Mouse (Mus musculus): ENCODE measurements at regions not wholly inside any gene's neighbourhood (a gene's known extent, or its start where the extent isn't known, plus 50 kb on each side); places are given as distances from the start of the nearest gene placed in this dataset.
A peak's percentile ranks its signal among the peaks of the same experiment; 100 is the strongest.
"Not testable (repeated sequence)": the region's sequence is repeated elsewhere in the genome, so short reads cannot be mapped to it uniquely, and the experiment has no call there.

GRCm38 (mm10) chr9:78817221-78817620 lies 201.9 kb downstream of the Cd109 start:
- WGBS, result 69% methylated on average over 4 of the region's 4 CpGs
- Histone ChIP-seq H3K27me3 (replicated peaks; ENCODE audit: control insufficient read depth, insufficient read depth, low read length) (no peaks in the 10 kb centered on the region), H3K36me3 (ENCODE audit: control insufficient read depth, insufficient read depth, low read length) (no peaks in the 10 kb centered on the region), H3K4me1 (ENCODE audit: control insufficient read depth, insufficient read depth, low read depth, low read length) (no peaks in the 10 kb centered on the region), H3K9me3 (ENCODE audit: control insufficient read depth, low read length) (no peaks in the 10 kb centered on the region), H3K9ac (ENCODE audit: low read depth, low read length) (no peak overlapping the region), H3K27ac (ENCODE audit: low read depth, low read length) (no peak overlapping the region), H3K4me2 (ENCODE audit: low read length) (no peak overlapping the region), H3K4me3 (ENCODE audit: low read length) (no peak overlapping the region)
- no peak for ATAC-seq

- H3K36me3 ChIP-seq (ENCODE audit: control insufficient read depth, insufficient read depth, low read length); H3K27me3 ChIP-seq (replicated peaks; ENCODE audit: control insufficient read depth, insufficient read depth, low read length); H3K4me1 ChIP-seq (ENCODE audit: control insufficient read depth, insufficient read depth, low read depth, low read length); H3K27ac ChIP-seq (ENCODE audit: low read depth, low read length); H3K9me3 ChIP-seq (ENCODE audit: control insufficient read depth, low read length): not testable (repeated sequence)
- 8% methylated on average over 35 of the region's 52 CpGs for WGBS
- Histone ChIP-seq H3K4me3 (ENCODE audit: low read length) (peak overlapping the region; percentile 40), H3K4me2 (ENCODE audit: low read length) (peak overlapping the region; percentile 60), H3K9ac (ENCODE audit: low read depth, low read length) (peak overlapping the region; percentile 48)
- ATAC-seq, result peak; percentile 91
Measured at GRCm38 (mm10) chr9:78821554-78822212, 206.3 kb downstream of the Cd109 start.

DNA sequence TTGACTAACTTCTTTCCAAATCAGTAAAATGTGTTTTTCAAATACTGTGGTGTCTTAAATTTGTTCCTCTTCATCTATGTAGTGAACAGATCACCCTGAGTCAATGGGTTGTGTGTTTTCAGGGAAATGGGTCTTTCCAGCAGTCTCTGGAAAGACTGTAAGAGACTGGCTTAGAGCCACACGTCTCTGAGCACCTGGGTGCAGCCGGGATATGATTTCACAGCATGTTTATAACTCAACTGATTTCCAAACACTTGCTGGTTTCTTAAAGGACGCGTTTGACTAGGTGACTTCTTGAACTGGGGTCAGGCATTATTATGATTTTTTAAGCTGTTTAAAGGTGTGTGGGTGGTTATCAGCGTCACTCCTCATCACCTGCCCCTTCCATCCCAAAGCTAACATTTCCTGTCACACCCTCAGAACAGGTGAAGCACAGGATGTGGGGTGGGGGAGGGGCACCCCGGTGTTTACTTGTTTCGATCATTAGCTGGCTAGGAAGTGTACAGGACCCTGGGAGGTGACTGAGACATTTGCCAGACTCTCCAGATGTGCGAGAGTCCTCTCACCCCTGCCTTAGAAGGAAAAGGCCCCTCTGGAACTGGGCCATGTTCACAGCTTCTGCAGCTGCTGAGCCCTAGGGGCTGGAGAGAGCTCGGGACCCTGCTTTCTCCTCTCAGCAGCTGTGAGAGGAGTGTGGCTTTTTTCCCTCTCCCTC lies 229.8 kb downstream of the Cd109 start:
- no peaks in the 10 kb centered on the region for H3K4me1 ChIP-seq (ENCODE audit: control insufficient read depth, insufficient read depth, low read depth, low read length)
- no peak overlapping the region for H3K4me3 ChIP-seq (ENCODE audit: low read length)
- no peaks in the 10 kb centered on the region for H3K36me3 ChIP-seq (ENCODE audit: control insufficient read depth, insufficient read depth, low read length)
- no peaks in the 10 kb centered on the region for H3K27me3 ChIP-seq (replicated peaks; ENCODE audit: control insufficient read depth, insufficient read depth, low read length)
- 66% methylated on average over 9 of the region's 9 CpGs for WGBS
- no peak for ATAC-seq
- H3K27ac ChIP-seq (ENCODE audit: low read depth, low read length), result no peak overlapping the region
- H3K9ac ChIP-seq (ENCODE audit: low read depth, low read length), result no peak overlapping the region
- H3K4me2 ChIP-seq (ENCODE audit: low read length), result no peak overlapping the region
- H3K9me3 ChIP-seq (ENCODE audit: control insufficient read depth, low read length), result no peaks in the 10 kb centered on the region

DNA sequence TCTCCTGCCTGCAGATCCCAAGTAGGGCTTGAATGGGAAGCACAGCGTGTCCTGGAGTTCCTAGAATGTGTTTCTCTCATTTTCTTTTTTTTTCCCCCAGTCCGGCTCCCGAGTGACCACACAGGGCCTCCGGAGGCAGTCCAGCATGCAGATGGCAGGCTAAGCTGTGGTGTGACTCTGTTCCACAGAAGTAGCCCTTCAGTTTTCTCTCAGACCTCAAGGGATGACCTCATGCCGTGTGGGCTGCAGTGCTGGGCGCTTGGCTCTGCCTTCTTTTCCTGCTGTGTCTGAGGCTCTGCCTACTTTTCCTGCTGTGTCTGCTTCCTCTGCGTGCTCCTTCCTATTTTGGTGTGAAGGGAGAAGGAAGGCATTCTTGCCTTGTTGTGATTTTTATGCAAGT lies 230.8 kb downstream of the Cd109 start:
- Histone ChIP-seq H3K27ac (ENCODE audit: low read depth, low read length) (peak overlapping the region; percentile 34; the same call in 1 of the 2 replicates), H3K9me3 (ENCODE audit: control insufficient read depth, low read length) (no peaks in the 10 kb centered on the region), H3K36me3 (ENCODE audit: control insufficient read depth, insufficient read depth, low read length) (no peaks in the 10 kb centered on the region), H3K4me2 (ENCODE audit: low read length) (peak overlapping the region; percentile 42), H3K4me1 (ENCODE audit: control insufficient read depth, insufficient read depth, low read depth, low read length) (no peaks in the 10 kb centered on the region), H3K27me3 (replicated peaks; ENCODE audit: control insufficient read depth, insufficient read depth, low read length) (no peaks in the 10 kb centered on the region), H3K9ac (ENCODE audit: low read depth, low read length) (no peak overlapping the region; the same call in 1 of the 2 replicates), H3K4me3 (ENCODE audit: low read length) (no peak overlapping the region)
- WGBS, result 32% methylated on average over 7 of the region's 7 CpGs
- ATAC-seq, result peak; percentile 79

- ATAC-seq, result no peak
Measured at GRCm38 (mm10) chr9:78847890-78848563, 232.7 kb downstream of the Cd109 start.

GRCm38 (mm10) chr9:78848564-78848893 lies 233.2 kb downstream of the Cd109 start:
- H3K36me3 ChIP-seq (ENCODE audit: control insufficient read depth, insufficient read depth, low read length); H3K9ac ChIP-seq (ENCODE audit: low read depth, low read length); H3K27ac ChIP-seq (ENCODE audit: low read depth, low read length); H3K4me1 ChIP-seq (ENCODE audit: control insufficient read depth, insufficient read depth, low read depth, low read length); ATAC-seq; H3K27me3 ChIP-seq (replicated peaks; ENCODE audit: control insufficient read depth, insufficient read depth, low read length); H3K4me2 ChIP-seq (ENCODE audit: low read length); H3K9me3 ChIP-seq (ENCODE audit: control insufficient read depth, low read length); H3K4me3 ChIP-seq (ENCODE audit: low read length): not testable (repeated sequence)
- WGBS, result 51% methylated on average over 1 of the region's 1 CpGs

More at GRCm38 (mm10) chr9:78847890-78848563, 232.7 kb downstream of the Cd109 start:
- Histone ChIP-seq H3K4me1 (ENCODE audit: control insufficient read depth, insufficient read depth, low read depth, low read length) (no peaks in the 10 kb centered on the region), H3K27ac (ENCODE audit: low read depth, low read length) (no peak overlapping the region), H3K27me3 (replicated peaks; ENCODE audit: control insufficient read depth, insufficient read depth, low read length) (no peaks in the 10 kb centered on the region), H3K9ac (ENCODE audit: low read depth, low read length) (no peak overlapping the region), H3K4me2 (ENCODE audit: low read length) (no peak overlapping the region), H3K9me3 (ENCODE audit: control insufficient read depth, low read length) (no peaks in the 10 kb centered on the region), H3K36me3 (ENCODE audit: control insufficient read depth, insufficient read depth, low read length) (no peaks in the 10 kb centered on the region), H3K4me3 (ENCODE audit: low read length) (no peak overlapping the region)
- 57% methylated on average over 9 of the region's 9 CpGs for WGBS

DNA sequence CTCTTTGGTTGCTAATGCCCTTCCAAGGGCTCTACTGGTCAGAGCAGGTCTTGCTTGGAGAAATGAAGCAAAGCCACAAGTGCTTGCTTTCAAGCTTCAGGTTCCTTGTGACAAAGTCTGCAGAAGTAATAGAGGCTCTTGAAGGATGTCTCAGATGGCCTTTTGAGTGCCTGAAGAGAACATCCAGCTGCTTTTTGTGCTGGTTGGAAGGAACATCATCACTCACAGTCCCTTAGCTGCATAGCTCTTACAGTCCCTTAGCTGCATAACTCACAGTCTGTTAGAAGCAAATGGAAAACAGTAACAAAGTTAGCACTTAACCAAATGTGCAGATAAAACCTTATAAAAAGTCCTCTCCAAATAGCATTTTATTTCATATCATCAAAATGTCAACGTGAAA lies 241.6 kb downstream of the Cd109 start:
- Histone ChIP-seq H3K9ac (ENCODE audit: low read depth, low read length) (no peak overlapping the region), H3K27ac (ENCODE audit: low read depth, low read length) (no peak overlapping the region), H3K9me3 (ENCODE audit: control insufficient read depth, low read length) (no peaks in the 10 kb centered on the region; the same call in 1 of the 2 replicates), H3K4me3 (ENCODE audit: low read length) (no peak overlapping the region), H3K4me1 (ENCODE audit: control insufficient read depth, insufficient read depth, low read depth, low read length) (no peaks in the 10 kb centered on the region), H3K27me3 (replicated peaks; ENCODE audit: control insufficient read depth, insufficient read depth, low read length) (no peaks in the 10 kb centered on the region), H3K36me3 (ENCODE audit: control insufficient read depth, insufficient read depth, low read length) (no peaks in the 10 kb centered on the region), H3K4me2 (ENCODE audit: low read length) (no peak overlapping the region)
- ATAC-seq, result no peak
- WGBS, result 99% methylated on average over 1 of the region's 1 CpGs

DNA sequence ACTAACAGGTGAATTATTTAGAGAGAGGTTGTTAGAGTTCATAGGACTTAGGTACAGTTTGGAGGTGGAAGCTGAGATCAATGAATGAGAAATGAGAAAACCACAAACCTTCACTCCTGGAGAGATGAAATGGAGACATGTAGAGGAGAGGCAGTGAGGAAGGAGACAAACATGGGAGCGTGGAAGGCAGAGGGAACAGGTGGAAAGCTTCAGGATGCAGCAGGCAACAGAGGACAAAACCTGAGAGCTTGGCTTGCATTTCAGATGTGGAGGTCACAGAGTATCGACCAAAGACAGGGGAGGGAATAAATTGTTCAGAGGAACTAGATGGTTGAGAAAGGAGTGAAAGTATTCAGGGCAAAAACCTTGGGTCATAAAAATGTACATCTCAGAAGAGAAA lies 244.6 kb downstream of the Cd109 start:
- H3K9me3 ChIP-seq (ENCODE audit: control insufficient read depth, low read length), result no peaks in the 10 kb centered on the region
- no peak overlapping the region for H3K4me3 ChIP-seq (ENCODE audit: low read length)
- H3K27me3 ChIP-seq (replicated peaks; ENCODE audit: control insufficient read depth, insufficient read depth, low read length), result no peaks in the 10 kb centered on the region
- no peak overlapping the region for H3K4me2 ChIP-seq (ENCODE audit: low read length)
- no peak for ATAC-seq
- H3K4me1 ChIP-seq (ENCODE audit: control insufficient read depth, insufficient read depth, low read depth, low read length), result no peaks in the 10 kb centered on the region
- H3K36me3 ChIP-seq (ENCODE audit: control insufficient read depth, insufficient read depth, low read length), result no peaks in the 10 kb centered on the region
- H3K9ac ChIP-seq (ENCODE audit: low read depth, low read length), result no peak overlapping the region
- H3K27ac ChIP-seq (ENCODE audit: low read depth, low read length), result no peak overlapping the region
- 83% methylated on average over 2 of the region's 2 CpGs for WGBS

- H3K27ac ChIP-seq (ENCODE audit: low read depth, low read length), result no peak overlapping the region
- no peaks in the 10 kb centered on the region for H3K36me3 ChIP-seq (ENCODE audit: control insufficient read depth, insufficient read depth, low read length)
- WGBS, result 57% methylated on average over 2 of the region's 2 CpGs
- H3K4me2 ChIP-seq (ENCODE audit: low read length), result no peak overlapping the region
- H3K27me3 ChIP-seq (replicated peaks; ENCODE audit: control insufficient read depth, insufficient read depth, low read length), result no peaks in the 10 kb centered on the region
- H3K4me3 ChIP-seq (ENCODE audit: low read length), result no peak overlapping the region
- H3K9me3 ChIP-seq (ENCODE audit: control insufficient read depth, low read length), result no peaks in the 10 kb centered on the region
- no peak for ATAC-seq
- no peak overlapping the region for H3K9ac ChIP-seq (ENCODE audit: low read depth, low read length)
- H3K4me1 ChIP-seq (ENCODE audit: control insufficient read depth, insufficient read depth, low read depth, low read length), result no peaks in the 10 kb centered on the region
Measured at GRCm38 (mm10) chr9:78872561-78872960, 257.2 kb downstream of the Cd109 start.

Measured in hindbrain, embryonic 16.5 days (tissue).